Mouse (Mus musculus) neural tube, embryonic 14.5 days (tissue): ENCODE results near the gene Ccdc8. TPM values are rescaled to one million over a fixed set of nuclear protein-coding genes. Genes with fewer than 3 reads are reported as not detected.

Experiments
- ATAC-seq: fragments of 200-750 bp; cut with Nextera tagmentation; 2 replicates; pipeline ENCODE4 v1.8.0; 2017; ENCODE audit warnings: low read depth, mild to moderate bottlenecking, moderate TSS enrichment, moderate library complexity
- H3K27ac ChIP-seq: fragments of 300-500 bp; sonication (generic); 2 replicates; pipeline ENCODE4 v1.5.1; 2014; ENCODE audit warnings: low read depth, mild to moderate bottlenecking, control low read depth, low read length, moderate library complexity, mixed read lengths
- H3K27me3 ChIP-seq: fragments of 300-500 bp; sonication (generic); 2 replicates; pipeline ENCODE4 v1.6.1; 2014; ENCODE audit warnings: low read length; ENCODE audit not compliant: control insufficient read depth, insufficient read depth
- H3K36me3 ChIP-seq: fragments of 300-500 bp; sonication (generic); 2 replicates; pipeline ENCODE4 v1.6.1; 2014; ENCODE audit warnings: low read length, mixed read lengths; ENCODE audit not compliant: control insufficient read depth, insufficient read depth
- H3K4me1 ChIP-seq: fragments of 300-500 bp; sonication (generic); 2 replicates; pipeline ENCODE4 v1.6.1; 2014; ENCODE audit warnings: low read length; ENCODE audit not compliant: control insufficient read depth, insufficient read depth
- H3K4me2 ChIP-seq: fragments of 300-500 bp; sonication (generic); 2 replicates; pipeline ENCODE4 v1.6.1; 2014; ENCODE audit warnings: mild to moderate bottlenecking, low read depth, low read length, control low read depth
- H3K4me3 ChIP-seq: fragments of 300-500 bp; sonication (generic); 2 replicates; pipeline ENCODE4 v1.5.1; 2014; ENCODE audit warnings: low read depth, low read length, control low read depth, mixed read lengths
- H3K9ac ChIP-seq: fragments of 300-500 bp; sonication (generic); replicated peaks from 2 replicates; pipeline ENCODE4 v1.6.1; 2014; ENCODE audit warnings: low read depth, mild to moderate bottlenecking, control low read depth, low read length, mixed read lengths
- H3K9me3 ChIP-seq: fragments of 300-500 bp; sonication (generic); 2 replicates; pipeline ENCODE4 v1.6.1; 2016; ENCODE audit warnings: low read length; ENCODE audit not compliant: control insufficient read depth
- WGBS: fragments of 180-500 bp; shearing (Covaris S2); extraction: QIAGEN DNeasy Blood & Tissue Kit; methylation state at CpG from one replicate; pipeline ENCODE4 v1.1.7; 2014; 5-methylcytosine and 5-hydroxymethylcytosine counted together
- polyA plus RNA-seq: library from polyadenylated mRNA; unstranded; fragments of >200 nt; fragmentation: Nextera tagmentation; extraction: Ambion mirVana; gene quantifications from 2 replicates; pipeline ENCODE4 v1.2.1, GENCODE M21; 2014

The Ccdc8 gene
- 2.3 and 5.6 TPM in 2 replicates for polyA plus RNA-seq

- H3K27me3 ChIP-seq = no peaks in the 10 kb centered on the region
- no peak for ATAC-seq
- H3K9ac ChIP-seq = no peak within 1 kb of the TSS
- no peaks in the 10 kb centered on the region for H3K9me3 ChIP-seq
- 96% methylated on average over 5 of the region's 5 CpGs for WGBS
- peak within 1 kb of the TSS; percentile 1; the same call in 1 of the 2 replicates for H3K27ac ChIP-seq
- H3K36me3 ChIP-seq = no peaks in the 10 kb centered on the region
- peak within 1 kb of the TSS; percentile 43 for H3K4me2 ChIP-seq
- peak within 1 kb of the TSS; percentile 32; the same call in 1 of the 2 replicates for H3K4me3 ChIP-seq
- peaks cover 11% of the 10 kb centered on the region for H3K4me1 ChIP-seq
These were observed at the start of gene Ccdc8 for GRCm38 (mm10) chr7:16992451-16992807. TSS of gene Ccdc8 (plus strand) at chr7:16992708.

DNA sequence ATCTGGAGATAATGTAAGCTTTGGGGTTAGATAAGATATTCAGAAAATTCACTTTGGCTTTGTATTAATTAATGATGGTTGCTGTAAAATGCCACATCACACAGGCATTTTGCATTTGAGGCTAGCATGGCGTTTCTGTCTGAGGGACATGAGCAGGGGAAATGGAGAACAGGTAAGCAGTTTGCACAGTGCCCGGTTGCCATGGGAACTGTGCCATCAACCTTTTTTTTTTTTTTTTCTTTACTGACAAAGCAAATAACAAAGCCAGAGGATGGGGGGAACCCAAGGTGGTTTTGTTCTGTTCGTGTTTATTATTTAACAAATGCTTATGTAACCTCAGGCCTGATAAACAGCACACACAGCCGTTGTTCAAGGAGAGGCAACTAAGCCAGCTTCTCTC is 49.6 kb upstream of the Ccdc8 start:
- 44% methylated on average over 4 of the region's 4 CpGs for WGBS
- Histone ChIP-seq H3K4me1 (peaks cover 27% of the 10 kb centered on the region), H3K9me3 (no peaks in the 10 kb centered on the region), H3K9ac (no peak overlapping the region), H3K27ac (peak overlapping the region; percentile 94), H3K4me3 (no peak overlapping the region), H3K27me3 (no peaks in the 10 kb centered on the region), H3K36me3 (no peaks in the 10 kb centered on the region), H3K4me2 (no peak overlapping the region)
- no peak for ATAC-seq

DNA sequence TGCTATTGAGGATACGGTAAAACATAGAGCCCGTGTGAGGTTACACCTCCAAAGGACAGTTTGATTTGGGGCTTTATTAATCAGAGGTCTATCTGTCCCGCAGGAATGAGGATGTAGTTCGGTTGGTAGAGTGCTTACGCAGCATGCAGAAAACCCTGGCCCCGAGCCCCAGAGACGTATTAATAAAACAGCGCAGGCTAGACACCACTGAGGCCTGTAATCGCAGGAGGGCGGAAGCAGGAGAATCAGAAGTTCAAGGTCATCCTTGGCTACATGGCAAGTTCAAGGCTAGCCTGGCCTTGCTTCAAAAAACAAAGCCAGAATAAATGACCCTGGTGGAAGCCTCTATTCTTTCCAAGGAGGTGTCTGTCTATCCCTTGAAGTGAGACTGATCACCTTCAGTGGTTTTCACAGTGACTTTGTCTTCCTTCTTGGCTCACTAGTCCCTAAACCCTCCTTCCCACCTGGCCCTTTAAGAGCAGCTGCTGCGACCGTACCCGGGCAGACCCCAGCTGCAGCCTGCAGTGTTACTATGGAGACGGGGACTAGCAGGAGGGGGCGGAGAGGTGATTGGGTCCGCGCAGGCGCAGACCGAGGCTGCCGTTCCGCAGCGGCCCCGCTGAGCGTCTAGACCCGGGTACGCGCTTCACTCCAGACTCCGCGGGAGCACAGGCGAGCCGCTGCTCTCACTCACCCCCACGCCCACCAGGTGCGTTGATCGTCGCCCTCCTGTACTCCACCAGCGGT is 48.3 kb upstream of the Ccdc8 start, which contains the start of gene Pnmal2:
Pnmal2 (plus strand) TSS at position 622 of the 747 bp plus-strand sequence.
- WGBS = 8% methylated on average over 36 of the region's 36 CpGs
- Histone ChIP-seq H3K27ac (peak within 1 kb of the TSS; percentile 94), H3K4me1 (peaks cover 36% of the 10 kb centered on the region), H3K4me2 (peak within 1 kb of the TSS; percentile 98), H3K9me3 (no peaks in the 10 kb centered on the region), H3K4me3 (peak within 1 kb of the TSS; percentile 75), H3K9ac (peak within 1 kb of the TSS; percentile 86), H3K36me3 (no peaks in the 10 kb centered on the region), H3K27me3 (no peaks in the 10 kb centered on the region)
- ATAC-seq = peak; percentile 90

- Histone ChIP-seq H3K27me3 (no peaks in the 10 kb centered on the region), H3K27ac (peak overlapping the region; percentile 94), H3K4me2 (peak overlapping the region; percentile 98), H3K4me3 (peak overlapping the region; percentile 75), H3K9me3 (no peaks in the 10 kb centered on the region), H3K4me1 (peaks cover 41% of the 10 kb centered on the region), H3K36me3 (no peaks in the 10 kb centered on the region), H3K9ac (peak overlapping the region; percentile 86)
- WGBS = under 1% methylated on average over 22 of the region's 22 CpGs
- ATAC-seq = no peak; the same call in 1 of the 2 replicates
These were observed 47.6 kb upstream of the Ccdc8 start for GRCm38 (mm10) chr7:16944808-16945315.

DNA sequence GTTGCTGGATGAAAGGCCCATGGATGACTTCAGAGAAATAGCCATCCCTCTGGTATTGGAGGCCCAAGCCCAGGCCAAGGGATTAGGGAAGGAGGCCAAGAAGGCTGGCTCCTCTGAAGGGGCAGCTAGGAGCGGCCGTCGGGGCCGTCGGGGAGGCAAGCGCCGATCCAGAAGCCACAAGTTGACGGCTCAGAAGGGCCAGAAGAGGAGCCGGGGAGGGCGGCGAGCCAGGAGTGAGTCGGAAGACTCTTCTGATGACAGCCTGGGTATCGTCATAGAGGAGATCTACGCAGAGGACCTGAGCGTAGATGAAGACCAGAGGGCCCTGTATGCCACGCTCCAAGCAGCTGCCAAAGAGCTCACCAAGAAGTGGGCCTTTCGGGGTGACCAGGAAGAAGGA is 47.1 kb upstream of the Ccdc8 start:
- Histone ChIP-seq H3K4me1 (peaks cover 46% of the 10 kb centered on the region), H3K27ac (peak overlapping the region; percentile 94), H3K27me3 (no peaks in the 10 kb centered on the region), H3K9ac (peak overlapping the region; percentile 86), H3K36me3 (no peaks in the 10 kb centered on the region), H3K9me3 (no peaks in the 10 kb centered on the region), H3K4me3 (peak overlapping the region; percentile 75), H3K4me2 (peak overlapping the region; percentile 98)
- WGBS = 11% methylated on average over 17 of the region's 17 CpGs
- ATAC-seq = no peak

- Histone ChIP-seq H3K27me3 (no peaks in the 10 kb centered on the region), H3K4me1 (peaks cover 46% of the 10 kb centered on the region), H3K4me3 (peak overlapping the region; percentile 75), H3K9me3 (no peaks in the 10 kb centered on the region), H3K4me2 (peak overlapping the region; percentile 98), H3K9ac (peak overlapping the region; percentile 86), H3K27ac (peak overlapping the region; percentile 77), H3K36me3 (no peaks in the 10 kb centered on the region)
- WGBS = 1% methylated on average over 49 of the region's 53 CpGs
- no peak for ATAC-seq
These were observed 45.8 kb upstream of the Ccdc8 start for GRCm38 (mm10) chr7:16946441-16947348.

DNA sequence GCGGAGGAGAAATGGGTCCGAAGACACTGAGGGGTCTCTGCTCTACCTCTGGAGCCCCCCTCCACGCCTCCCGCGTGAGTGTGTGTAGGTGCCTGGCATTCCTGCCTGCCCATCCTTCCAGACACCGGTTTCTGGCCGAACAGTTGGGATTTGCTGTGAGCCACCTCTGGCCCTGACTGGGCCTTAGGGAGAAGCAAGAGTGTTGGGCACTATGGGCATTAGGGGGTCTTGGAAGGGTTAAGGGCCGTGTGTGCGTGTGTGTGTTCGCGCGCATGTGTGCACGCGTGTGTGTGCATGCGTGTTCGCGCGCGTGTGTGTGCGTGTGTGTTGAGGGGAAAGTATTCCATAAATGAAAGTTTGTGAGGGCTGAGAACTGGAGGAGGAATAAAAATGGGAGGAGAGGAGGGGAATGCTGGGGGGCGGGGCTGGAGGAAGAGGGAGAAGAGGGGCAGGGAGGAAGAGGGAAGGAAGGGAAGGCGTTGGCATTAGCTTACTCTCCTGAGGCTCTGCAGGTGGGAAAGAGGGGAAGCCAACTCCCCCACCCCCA is 45.1 kb upstream of the Ccdc8 start:
- 13% methylated on average over 21 of the region's 22 CpGs for WGBS
- H3K9ac ChIP-seq = peak overlapping the region; percentile 86
- peak overlapping the region; percentile 77 for H3K27ac ChIP-seq
- no peaks in the 10 kb centered on the region for H3K9me3 ChIP-seq
- peaks cover 46% of the 10 kb centered on the region for H3K4me1 ChIP-seq
- no peaks in the 10 kb centered on the region for H3K27me3 ChIP-seq
- no peaks in the 10 kb centered on the region for H3K36me3 ChIP-seq
- no peak for ATAC-seq
- H3K4me3 ChIP-seq = peak overlapping the region; percentile 75
- peak overlapping the region; percentile 98 for H3K4me2 ChIP-seq

- no peak for ATAC-seq
- peak overlapping the region; percentile 75 for H3K4me3 ChIP-seq
- WGBS = 0% methylated on average over 4 of the region's 4 CpGs
These were observed 44.5 kb upstream of the Ccdc8 start for GRCm38 (mm10) chr7:16947959-16948361.

More at GRCm38 (mm10) chr7:16947959-16948361, 44.5 kb upstream of the Ccdc8 start:
- Histone ChIP-seq H3K27me3 (no peaks in the 10 kb centered on the region), H3K27ac (peak overlapping the region; percentile 77), H3K4me2 (peak overlapping the region; percentile 98), H3K9me3 (no peaks in the 10 kb centered on the region), H3K36me3 (no peaks in the 10 kb centered on the region), H3K4me1 (peaks cover 45% of the 10 kb centered on the region), H3K9ac (peak overlapping the region; percentile 86)
